Mouse (Mus musculus) left cerebral cortex, adult 18-20 months (tissue): ENCODE data around the gene Gmpr. TPM values are rescaled to one million over a fixed set of nuclear protein-coding genes. Genes with fewer than 3 reads are reported as not detected.

Source experiments
- DNase-seq, 2 experiments: peaks; one replicate each; pipeline ENCODE4 v3.0.0; 2021 to 2022; ENCODE audit warnings: low spot score in 2 of 2, mixed read lengths in 1 of 2
- total RNA-seq, 2 experiments: library from RNA; stranded (reverse); gene quantifications; 2 replicates each; pipeline ENCODE4 v1.2.3; 2021

The Gmpr gene
- total RNA-seq, 2 experiments from 2014 or later: 49.5 to 52.7 TPM

DNA sequence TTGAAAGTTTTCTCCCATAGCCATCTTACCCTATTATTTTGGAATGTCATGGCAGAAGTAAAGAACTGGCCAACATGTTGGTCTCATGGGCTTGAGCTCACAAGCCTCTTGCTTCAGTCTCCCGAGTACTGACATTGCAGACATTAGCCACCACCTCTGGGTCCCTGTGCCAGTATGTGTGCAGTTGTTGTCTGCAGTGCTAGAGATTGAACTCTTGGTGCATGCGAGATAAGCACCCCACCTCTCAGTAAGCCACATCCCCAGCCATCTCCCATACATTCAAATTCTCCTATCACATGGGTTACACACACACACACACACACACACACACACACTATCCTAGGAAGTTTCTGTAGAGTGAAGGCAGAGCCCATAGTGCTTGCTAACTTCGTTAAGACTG lies 7.3 kb upstream of the Gmpr start:
- DNase-seq: no peak

DNA sequence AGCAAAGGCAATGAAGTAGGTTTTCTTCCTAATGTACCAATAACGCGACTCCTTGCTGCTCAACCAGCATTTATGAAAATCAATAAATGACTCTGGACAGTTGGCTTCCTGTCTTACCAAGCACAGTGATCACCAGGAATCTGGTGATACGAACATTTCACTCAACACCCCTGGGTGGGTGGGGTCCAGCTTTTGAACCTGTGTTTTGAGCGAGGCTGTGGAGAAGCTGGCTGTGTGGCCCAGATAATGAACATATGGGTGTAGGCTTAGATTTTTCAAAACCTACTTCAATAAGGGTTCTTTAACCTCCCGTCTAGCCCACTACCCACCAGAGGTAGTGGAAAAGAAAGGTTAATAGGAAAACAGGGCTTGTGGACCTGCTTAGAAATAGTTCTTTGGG lies 4.5 kb upstream of the Gmpr start:
- no peak for DNase-seq

DNA sequence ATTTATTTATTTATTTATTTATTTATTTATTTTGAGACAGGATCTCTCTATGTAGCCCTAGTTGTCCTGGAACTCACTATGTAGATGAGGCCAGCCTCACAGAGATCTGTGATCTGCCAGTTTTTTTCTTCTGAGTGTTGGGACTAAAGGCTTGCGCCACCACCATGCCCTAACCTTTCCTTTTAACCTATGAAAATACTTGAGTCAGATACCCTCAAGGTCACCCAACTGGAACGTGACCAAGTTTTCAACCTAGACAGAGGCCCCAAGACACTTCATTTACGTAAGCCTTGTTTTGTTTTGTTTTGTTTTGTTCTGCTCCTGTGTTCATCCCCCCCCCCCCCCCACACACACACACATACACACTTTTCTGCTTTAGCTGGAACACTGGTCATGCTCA lies 1.7 kb upstream of the Gmpr start:
- DNase-seq: no peak

GRCm38 (mm10) chr13:45508495-45508894 lies 1.3 kb downstream of the Gmpr start:
- DNase-seq: peak; percentile 65 to 70

DNA sequence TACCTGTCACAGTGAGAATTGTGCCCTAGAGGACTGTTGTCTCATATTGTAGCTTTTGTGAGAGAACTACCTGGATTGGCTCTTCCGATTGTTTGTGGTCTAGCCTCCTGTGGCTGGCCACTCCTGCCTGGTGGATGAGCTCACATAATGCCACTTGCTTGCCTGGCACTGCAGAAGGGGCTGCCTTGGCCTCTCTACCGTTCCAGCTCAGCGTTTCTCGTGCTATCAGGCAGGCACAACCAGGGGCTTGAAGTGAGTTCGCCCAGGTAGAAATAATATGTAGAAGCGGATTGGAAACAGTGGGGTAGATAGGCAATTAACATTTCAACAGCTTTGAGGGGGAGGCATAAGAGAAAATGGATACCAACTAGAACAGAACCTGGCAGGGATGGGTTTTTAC lies 2.1 kb downstream of the Gmpr start:
- DNase-seq: no peak

DNA sequence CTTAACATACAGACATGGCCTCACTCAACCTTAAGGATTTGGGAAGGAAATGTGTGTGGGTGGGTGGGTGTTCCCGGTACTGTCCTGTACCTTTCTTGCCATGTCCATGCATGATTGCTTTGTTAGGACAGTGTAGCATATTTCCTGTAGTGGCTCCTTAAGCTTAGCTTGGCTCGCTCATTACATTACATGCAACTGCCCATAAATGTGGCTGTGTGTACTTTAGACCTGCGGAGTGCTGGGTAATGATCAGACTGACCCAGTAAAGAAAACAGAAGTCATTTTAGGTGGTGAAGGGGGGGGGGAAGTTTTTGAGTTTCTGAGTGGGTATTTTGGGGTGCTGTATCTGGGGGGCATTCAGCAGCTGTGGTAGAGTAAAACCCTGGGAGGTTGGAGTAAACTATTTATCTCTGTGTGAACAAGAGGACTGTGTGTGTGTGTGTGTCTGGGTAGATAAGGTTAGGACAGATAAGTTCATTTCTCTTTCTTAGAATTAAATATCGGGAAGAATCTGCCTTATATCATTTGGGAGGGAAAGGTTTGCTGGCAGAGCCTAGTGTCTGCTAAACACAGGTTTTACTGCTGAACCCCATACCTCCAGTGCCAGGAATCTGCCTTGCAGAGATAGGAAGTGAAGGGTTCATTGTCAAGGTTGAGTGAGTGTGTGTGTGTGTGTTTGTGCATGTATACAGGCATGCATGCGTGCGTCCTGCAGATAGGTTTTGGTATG lies 4.6 kb downstream of the Gmpr start:
- no peak for DNase-seq

DNA sequence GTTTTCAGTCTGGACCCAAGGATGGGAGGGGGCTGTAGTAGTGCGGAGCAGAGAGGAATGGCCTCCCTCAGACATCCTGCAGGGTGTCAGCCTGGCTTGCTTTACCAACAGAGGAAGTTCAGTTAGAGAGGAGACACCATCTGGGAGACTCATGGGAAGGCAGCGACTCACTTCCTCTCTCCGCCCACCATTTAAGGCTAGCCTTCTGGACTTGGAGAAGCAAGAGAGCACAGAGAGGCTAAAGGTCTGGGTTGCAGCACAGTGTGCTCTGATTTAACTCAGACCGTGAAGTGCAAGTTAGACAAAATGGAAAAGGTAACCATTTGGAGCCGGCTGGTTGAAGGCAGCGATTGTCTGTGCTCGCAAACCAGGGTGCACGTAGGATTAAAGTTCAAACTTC lies 5.3 kb downstream of the Gmpr start:
- DNase-seq: no peak

DNA sequence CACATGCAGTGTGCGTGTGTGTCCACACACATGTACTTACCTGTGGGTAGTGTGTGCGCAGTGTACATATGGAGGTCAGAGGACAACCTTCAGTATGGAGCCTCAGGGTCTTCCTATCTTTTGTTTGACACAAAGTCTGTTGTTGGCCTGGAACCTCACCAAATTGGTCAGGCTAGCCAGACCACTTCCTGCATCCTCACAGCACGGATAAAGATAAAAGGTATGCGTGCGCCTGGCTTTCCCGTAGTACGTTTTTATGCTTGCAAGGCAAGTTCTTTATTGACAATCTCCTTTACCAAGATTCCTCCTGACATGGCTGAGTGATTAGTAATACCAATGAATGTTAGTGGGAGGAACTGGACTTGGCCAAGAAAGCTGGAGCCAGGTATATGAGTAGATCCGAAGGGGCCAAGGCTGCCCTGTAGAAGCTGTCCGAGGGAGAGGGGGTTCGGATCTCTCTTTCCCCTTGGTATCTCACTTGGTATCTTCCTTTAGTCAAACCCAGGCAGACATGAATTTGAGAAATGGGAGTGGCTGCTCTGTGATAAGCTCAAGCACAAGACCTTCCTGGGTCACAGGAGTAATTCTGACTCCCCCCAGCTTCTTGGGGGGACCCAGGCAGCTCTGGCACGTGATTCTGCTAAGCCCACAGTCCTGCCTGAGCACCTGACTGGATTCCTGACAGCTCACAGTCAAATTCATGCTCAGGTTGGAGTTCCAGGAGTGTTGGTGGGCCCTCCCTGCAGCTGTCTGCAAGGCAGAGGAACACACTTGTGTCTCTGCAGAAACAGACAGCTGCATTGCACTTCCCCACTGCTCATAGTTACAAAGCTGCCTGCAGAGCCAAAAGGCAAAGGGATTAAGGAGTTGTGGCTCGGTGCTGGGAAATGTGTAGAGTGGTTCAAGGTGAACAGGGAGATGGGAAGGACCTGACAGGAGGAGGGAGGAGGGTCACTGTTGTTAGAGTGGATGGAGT lies 6.1 kb downstream of the Gmpr start:
- no peak for DNase-seq

DNA sequence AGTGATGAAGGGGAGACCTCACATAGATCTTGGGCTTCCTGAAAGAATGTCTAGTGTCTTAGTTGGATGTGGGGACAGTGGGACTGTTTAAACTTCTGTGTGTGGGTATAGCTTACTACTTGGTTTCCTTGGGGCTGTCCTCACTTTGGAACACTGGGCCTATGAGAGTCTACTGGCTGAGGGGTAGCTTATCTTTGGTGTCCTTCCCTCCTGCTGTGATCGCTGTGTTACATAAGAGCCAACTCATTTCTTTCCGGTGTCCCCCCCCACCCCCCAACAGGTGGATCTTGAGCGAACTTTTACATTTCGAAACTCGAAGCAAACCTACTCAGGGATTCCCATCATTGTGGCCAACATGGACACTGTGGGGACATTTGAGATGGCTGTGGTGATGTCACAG lies 6.9 kb downstream of the Gmpr start:
- DNase-seq: no peak

DNA sequence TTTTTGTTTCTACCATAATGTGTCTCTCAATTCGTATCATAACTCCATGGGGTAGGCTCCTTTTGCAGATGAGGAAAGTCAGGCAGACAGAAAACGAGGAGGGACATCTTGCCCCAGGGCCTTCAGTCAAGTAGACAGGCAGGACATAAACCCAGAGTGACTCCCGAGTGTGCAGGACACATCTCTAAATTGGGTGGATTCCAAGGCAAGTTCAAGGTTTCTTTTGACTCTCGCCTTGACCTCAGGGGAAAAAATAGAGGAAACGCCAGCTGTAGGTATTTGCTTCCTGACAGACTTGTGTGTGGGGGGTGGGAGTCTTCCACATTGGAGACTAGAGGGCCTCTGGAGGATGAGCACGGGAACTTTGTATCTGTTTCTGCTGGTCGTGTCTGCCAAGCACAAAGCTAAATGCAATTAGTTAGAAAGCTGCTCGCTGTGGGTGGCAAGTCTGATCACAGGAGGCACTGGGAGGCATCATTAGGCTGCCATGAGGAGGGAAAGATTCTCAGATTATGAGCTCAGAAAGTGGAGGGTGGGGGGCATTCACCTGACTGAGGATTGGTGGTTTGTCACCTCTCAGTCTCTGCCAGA lies 7.7 kb downstream of the Gmpr start:
- no peak for DNase-seq

DNA sequence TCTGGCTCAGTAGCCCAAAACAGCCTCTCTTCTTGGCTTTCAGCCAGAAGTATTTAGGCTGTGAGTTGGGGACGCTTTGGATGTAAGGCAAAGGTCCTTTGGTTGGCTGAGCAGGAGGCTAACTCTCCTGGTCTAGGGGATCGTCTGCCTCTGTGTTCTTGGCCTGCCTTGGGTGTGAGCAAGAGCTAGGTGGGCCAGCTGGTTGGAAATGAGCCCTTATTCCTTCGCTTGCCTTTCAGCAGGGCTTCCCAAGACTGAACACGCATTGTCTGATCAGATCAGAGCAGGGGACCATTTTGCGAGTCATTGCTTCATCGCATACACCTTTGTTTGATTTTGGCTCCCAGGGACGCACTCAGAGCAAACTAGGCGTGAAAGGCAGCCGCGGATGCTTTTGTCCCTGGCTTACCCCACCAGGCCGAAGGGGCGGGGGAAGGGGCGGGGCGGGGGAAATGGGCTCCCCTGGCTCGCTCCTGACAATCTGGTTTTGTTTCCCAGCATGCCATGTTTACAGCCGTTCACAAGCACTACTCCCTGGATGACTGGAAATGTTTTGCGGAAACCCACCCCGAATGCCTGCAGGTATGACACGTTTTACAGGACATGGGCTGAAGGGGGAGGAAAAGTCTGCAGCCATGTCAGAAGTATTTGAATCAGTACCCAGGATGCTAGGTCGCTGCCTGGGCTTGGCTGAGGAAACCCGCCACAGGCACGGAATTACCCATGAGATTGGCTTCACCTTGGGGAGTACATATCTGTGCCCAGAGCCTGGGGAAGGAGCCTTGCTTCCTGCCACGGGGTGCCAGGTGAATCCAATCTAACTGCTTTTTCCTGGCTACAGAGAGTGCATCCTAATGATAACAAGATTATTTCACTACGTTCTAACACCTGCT lies 9.5 kb downstream of the Gmpr start:
- no peak for DNase-seq

DNA sequence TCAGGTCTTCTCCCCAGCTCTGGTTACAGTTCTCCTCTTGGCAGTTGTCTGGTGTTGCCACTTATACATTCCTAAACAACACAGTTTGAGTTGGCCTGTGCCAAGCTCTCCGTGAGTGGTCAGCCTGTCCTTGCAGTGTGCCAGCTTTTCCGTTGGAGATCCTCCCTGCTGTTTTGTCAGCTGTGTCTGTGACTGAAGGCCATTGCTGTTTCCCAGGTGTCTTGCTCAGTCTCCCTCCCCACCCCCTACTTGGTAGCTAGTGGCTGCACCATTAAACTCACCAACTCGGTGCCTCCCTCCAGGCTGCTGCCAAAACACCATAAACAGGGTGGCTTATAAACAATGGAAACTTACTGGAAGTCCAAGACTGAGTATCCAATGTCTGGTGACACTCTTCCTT lies 17.1 kb downstream of the Gmpr start:
- DNase-seq: no peak

- DNase-seq: no peak
Measured at GRCm38 (mm10) chr13:45524791-45525435, 17.7 kb downstream of the Gmpr start.

- no peak for DNase-seq
Measured at GRCm38 (mm10) chr13:45526230-45526629, 19.0 kb downstream of the Gmpr start.

- no peak for DNase-seq
Measured at GRCm38 (mm10) chr13:45527232-45527964, 20.2 kb downstream of the Gmpr start.

- DNase-seq: no peak
Measured at GRCm38 (mm10) chr13:45528787-45529186, 21.5 kb downstream of the Gmpr start.

GRCm38 (mm10) chr13:45530754-45531153 lies 23.5 kb downstream of the Gmpr start:
- DNase-seq: peak; percentile 24 to 54

GRCm38 (mm10) chr13:45535731-45536453 lies 28.6 kb downstream of the Gmpr start:
- no peak for DNase-seq

- no peak for DNase-seq
Measured at GRCm38 (mm10) chr13:45537110-45537509, 29.9 kb downstream of the Gmpr start.
